Mouse (Mus musculus) mature B cell (primary cell): ENCODE measurements around the gene Ankrd31.
"Not testable (repeated sequence)": the region's sequence is repeated elsewhere in the genome, so short reads cannot be mapped to it uniquely, and the experiment has no call there.

Experiments used
- in situ Hi-C: fragments of 300-500 bp; cut with MboI; formaldehyde crosslinking; loops from 2 replicates; pipeline ENCODE4 v1.14.3; 2019

Gene Ankrd31

GRCm38 (mm10) chr13:96748109-96748845, at the start of gene Ankrd31:
TSS of gene Ankrd31 (plus strand) at chr13:96748272.
- in situ Hi-C loops, result no loop called here

- in situ Hi-C loops, result no loop called here
Measured at GRCm38 (mm10) chr13:96702567-96703278, 45.3 kb upstream of the Ankrd31 start.

GRCm38 (mm10) chr13:96709269-96710233, 38.5 kb upstream of the Ankrd31 start:
- in situ Hi-C loops, result no loop called here

GRCm38 (mm10) chr13:96716311-96716710, 31.8 kb upstream of the Ankrd31 start:
- in situ Hi-C loops, result no loop called here

- in situ Hi-C loops, result no loop called here
Measured at GRCm38 (mm10) chr13:96717821-96718220, 30.3 kb upstream of the Ankrd31 start.

GRCm38 (mm10) chr13:96720003-96720402, 28.1 kb upstream of the Ankrd31 start:
- in situ Hi-C loops, result no loop called here

- in situ Hi-C loops, result no loop called here
Measured at GRCm38 (mm10) chr13:96728289-96728688, 19.8 kb upstream of the Ankrd31 start.

- in situ Hi-C loops, result no loop called here
Measured at GRCm38 (mm10) chr13:96729146-96729545, 18.9 kb upstream of the Ankrd31 start.

- in situ Hi-C loops, result no loop called here
Measured at GRCm38 (mm10) chr13:96730116-96730515, 18.0 kb upstream of the Ankrd31 start.

- in situ Hi-C loops, result no loop called here
Measured at GRCm38 (mm10) chr13:96735175-96735574, 12.9 kb upstream of the Ankrd31 start.

- in situ Hi-C loops, result no loop called here
Measured at GRCm38 (mm10) chr13:96740159-96740558, 7.9 kb upstream of the Ankrd31 start.

GRCm38 (mm10) chr13:96742871-96743270, 5.2 kb upstream of the Ankrd31 start:
- in situ Hi-C loops, result no loop called here

- in situ Hi-C loops, result no loop called here
Measured at GRCm38 (mm10) chr13:96746055-96746454, 2.0 kb upstream of the Ankrd31 start.

GRCm38 (mm10) chr13:96749859-96750258, 1.8 kb downstream of the Ankrd31 start:
- in situ Hi-C loops, result no loop called here

- in situ Hi-C loops, result no loop called here
Measured at GRCm38 (mm10) chr13:96760848-96761247, 12.8 kb downstream of the Ankrd31 start.

GRCm38 (mm10) chr13:96786071-96786470, 38.0 kb downstream of the Ankrd31 start:
- in situ Hi-C loops, result not testable (repeated sequence)

- in situ Hi-C loops, result no loop called here
Measured at GRCm38 (mm10) chr13:96793451-96793850, 45.4 kb downstream of the Ankrd31 start.

- in situ Hi-C loops, result no loop called here
Measured at GRCm38 (mm10) chr13:96795301-96795700, 47.2 kb downstream of the Ankrd31 start.

- in situ Hi-C loops, result no loop called here
Measured at GRCm38 (mm10) chr13:96797500-96797899, 49.4 kb downstream of the Ankrd31 start.

- in situ Hi-C loops, result no loop called here
Measured at GRCm38 (mm10) chr13:96849752-96850151, 101.7 kb downstream of the Ankrd31 start.

GRCm38 (mm10) chr13:96852133-96852532, 104.1 kb downstream of the Ankrd31 start:
- in situ Hi-C loops, result no loop called here

- in situ Hi-C loops, result no loop called here
Measured at GRCm38 (mm10) chr13:96853256-96853655, 105.2 kb downstream of the Ankrd31 start.
